7 mouse cellular contexts compared by ENCODE assay signal in the genomic region with DNA sequence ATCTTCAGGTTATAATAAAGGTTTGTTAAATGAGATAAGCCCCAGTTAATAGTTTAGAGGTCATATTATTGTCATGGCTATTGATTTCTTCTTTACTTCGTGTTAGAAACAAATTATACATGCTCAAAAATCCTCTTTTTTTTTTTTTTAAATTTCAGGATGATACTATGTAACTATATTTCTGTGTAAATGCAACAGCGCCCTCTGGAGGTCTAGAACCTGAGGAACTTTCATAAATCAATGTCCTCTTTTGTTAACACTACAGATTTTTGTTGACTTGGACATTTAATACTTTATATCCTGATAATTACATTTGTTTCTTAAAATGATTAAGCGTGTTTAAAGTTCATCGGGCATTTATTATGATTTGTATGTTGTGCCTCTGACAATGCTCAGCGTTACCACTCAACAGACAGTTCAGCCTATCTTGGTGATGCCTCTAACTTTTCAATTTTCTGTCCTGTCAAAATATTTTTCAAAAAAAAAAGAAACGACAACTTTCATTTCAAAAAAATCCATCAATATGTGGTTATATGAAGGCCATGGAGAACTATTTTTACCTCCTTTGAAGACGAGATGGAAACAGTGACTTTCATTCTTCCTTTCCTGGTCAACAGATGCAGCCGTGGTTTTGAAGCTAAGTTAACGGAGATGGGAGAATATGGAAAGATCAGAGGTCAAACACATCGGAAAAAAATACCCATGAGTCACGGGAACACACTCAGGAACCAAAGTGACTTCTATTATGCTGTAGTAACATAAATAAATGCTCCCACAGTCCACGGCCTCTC.
DNase-seq lines count a peak whose midpoint lies in the region; ATAC-seq and TF ChIP-seq lines count a peak whose summit lies in the region.

No protein-coding gene starts in this region.

- no peaks in the 10 kb centered on the region for H3K36me3 ChIP-seq in intestine, postnatal 0 days (ENCODE audit: control insufficient read depth, insufficient read depth)
- H3K36me3 ChIP-seq in intestine, embryonic 16.5 days (ENCODE audit: control insufficient read depth, insufficient read depth, low read length), result no peaks in the 10 kb centered on the region
- no peaks in the 10 kb centered on the region for H3K36me3 ChIP-seq in limb, embryonic 10.5 days
- H3K36me3 ChIP-seq in stomach, postnatal 0 days (ENCODE audit: control insufficient read depth, insufficient read depth, low read length), result no peaks in the 10 kb centered on the region

- H3K9ac ChIP-seq in intestine, postnatal 0 days (ENCODE audit: low read depth, low read length), result no peak overlapping the region
- H3K9ac ChIP-seq in intestine, embryonic 16.5 days (ENCODE audit: low read depth, low read length), result no peak overlapping the region
- no peak overlapping the region for H3K9ac ChIP-seq in stomach, postnatal 0 days (ENCODE audit: low read length)

- H3K4me1 ChIP-seq in intestine, postnatal 0 days (replicated peaks; ENCODE audit: control insufficient read depth, insufficient read depth, low read length), result no peaks in the 10 kb centered on the region
- no peaks in the 10 kb centered on the region for H3K4me1 ChIP-seq in intestine, embryonic 16.5 days (ENCODE audit: control insufficient read depth, insufficient read depth, low read length)
- H3K4me1 ChIP-seq in limb, embryonic 10.5 days, result peaks cover 5% of the 10 kb centered on the region; the same call in 1 of the 2 replicates
- H3K4me1 ChIP-seq in stomach, postnatal 0 days (replicated peaks; ENCODE audit: control insufficient read depth, insufficient read depth), result no peaks in the 10 kb centered on the region

- no peaks in the 10 kb centered on the region for H3K9me3 ChIP-seq in intestine, postnatal 0 days (ENCODE audit: control insufficient read depth)
- H3K9me3 ChIP-seq in intestine, embryonic 16.5 days (ENCODE audit: control insufficient read depth, low read length), result no peaks in the 10 kb centered on the region
- no peaks in the 10 kb centered on the region for H3K9me3 ChIP-seq in limb, embryonic 10.5 days (replicated peaks)
- no peaks in the 10 kb centered on the region for H3K9me3 ChIP-seq in stomach, postnatal 0 days (ENCODE audit: control insufficient read depth, low read length)

- no peak for TF ChIP-seq EP300 in stomach, postnatal 0 days (optimal IDR thresholded peaks at IDR 0.05)

- H3K4me2 ChIP-seq in intestine, postnatal 0 days (replicated peaks; ENCODE audit: low read depth), result no peak overlapping the region
- H3K4me2 ChIP-seq in intestine, embryonic 16.5 days (ENCODE audit: low read depth, low read length), result no peak overlapping the region
- H3K4me2 ChIP-seq in stomach, postnatal 0 days (replicated peaks; ENCODE audit: low read depth), result no peak overlapping the region

- 41% methylated on average over 12 of the region's 12 CpGs for WGBS in intestine, postnatal 0 days
- 43% methylated on average over 12 of the region's 12 CpGs for WGBS in intestine, embryonic 16.5 days
- 64% methylated on average over 12 of the region's 12 CpGs for WGBS in limb, embryonic 10.5 days
- 23% methylated on average over 12 of the region's 12 CpGs for WGBS in stomach, postnatal 0 days

- no peak overlapping the region for H3K27ac ChIP-seq in intestine, postnatal 0 days (ENCODE audit: low read depth, low read length)
- no peak overlapping the region for H3K27ac ChIP-seq in intestine, embryonic 16.5 days (ENCODE audit: low read length)
- H3K27ac ChIP-seq in limb, embryonic 10.5 days, result no peak overlapping the region
- no peak overlapping the region for H3K27ac ChIP-seq in stomach, postnatal 0 days (replicated peaks)

- H3K4me3 ChIP-seq in intestine, postnatal 0 days (ENCODE audit: low read depth, low read length), result no peak overlapping the region
- no peak overlapping the region for H3K4me3 ChIP-seq in intestine, embryonic 16.5 days (ENCODE audit: low read length)
- no peak overlapping the region for H3K4me3 ChIP-seq in limb, embryonic 10.5 days
- no peak overlapping the region for H3K4me3 ChIP-seq in stomach, postnatal 0 days (ENCODE audit: low read depth, low read length)

- TF ChIP-seq CTCF in intestine, postnatal 0 days (IDR thresholded peaks at IDR 0.05; ENCODE audit: low read depth), result peak; percentile 67
- peak; percentile 76 for TF ChIP-seq CTCF in stomach, postnatal 0 days (IDR thresholded peaks at IDR 0.05; ENCODE audit: low read depth)

- peak; percentile 17 for DNase-seq in MEL-GATA-1-ER (ENCODE audit: extremely low read depth, low read depth)
- peak; percentile 24 for DNase-seq in brain, embryonic 18.5 days (ENCODE audit: low read depth, low spot score)
- peak; percentile 66 for DNase-seq in gastrocnemius, postnatal 10 days
- peak; percentile 43 for DNase-seq in limb, embryonic 10.5 days (ENCODE audit: low spot score)
- peak; percentile 48 for DNase-seq in stomach, postnatal 0 days (ENCODE audit: low spot score)

- H3K27me3 ChIP-seq in intestine, postnatal 0 days (replicated peaks; ENCODE audit: control insufficient read depth, insufficient read depth, low read length), result no peaks in the 10 kb centered on the region
- no peaks in the 10 kb centered on the region for H3K27me3 ChIP-seq in intestine, embryonic 16.5 days (replicated peaks; ENCODE audit: control insufficient read depth, insufficient read depth, low read length)
- no peaks in the 10 kb centered on the region; the same call in 1 of the 2 replicates for H3K27me3 ChIP-seq in limb, embryonic 10.5 days (ENCODE audit: low read depth, poor library complexity, severe bottlenecking)
- no peaks in the 10 kb centered on the region for H3K27me3 ChIP-seq in stomach, postnatal 0 days (ENCODE audit: control insufficient read depth, insufficient read depth, low read length)

- ATAC-seq in intestine, postnatal 0 days, result no peak
- ATAC-seq in intestine, embryonic 16.5 days, result no peak
- ATAC-seq in stomach, postnatal 0 days (ENCODE audit: low FRiP score, low TSS enrichment), result no peak
